Mouse (Mus musculus) small intestine, adult 2 months (tissue): ENCODE data around the gene Ankdd1b. TPM values are rescaled to one million over a fixed set of nuclear protein-coding genes. Genes with fewer than 3 reads are reported as not detected.

Source experiments
- H3K27ac ChIP-seq: fragments of 200-500 bp; 2 replicates; pipeline ENCODE4 v1.5.1; 2012; ENCODE audit warnings: low read depth, low read length, control low read depth, inconsistent platforms; ENCODE audit not compliant: insufficient read depth
- H3K27me3 ChIP-seq: fragments of 200-500 bp; 2 replicates; pipeline ENCODE4 v1.6.1; 2012; ENCODE audit warnings: mild to moderate bottlenecking, moderate library complexity, low read length, inconsistent platforms; ENCODE audit not compliant: control insufficient read depth, insufficient read depth
- H3K36me3 ChIP-seq: fragments of 200-500 bp; 2 replicates; pipeline ENCODE4 v1.6.1; 2012; ENCODE audit warnings: mild to moderate bottlenecking, low read length, control low read depth, inconsistent platforms; ENCODE audit not compliant: control insufficient read depth, insufficient read depth
- H3K4me1 ChIP-seq: fragments of 200-500 bp; 2 replicates; pipeline ENCODE4 v1.6.1; 2012; ENCODE audit warnings: low read length, inconsistent platforms, mixed read lengths; ENCODE audit not compliant: control insufficient read depth, insufficient read depth, insufficient read length
- H3K4me3 ChIP-seq: fragments of 200-500 bp; 2 replicates; pipeline ENCODE4 v1.5.1; 2012; ENCODE audit warnings: low read depth, mild to moderate bottlenecking, control low read depth, inconsistent platforms, low read length, moderate library complexity
- CTCF ChIP-seq: fragments of 200-500 bp; IDR thresholded peaks from 2 replicates; pipeline ENCODE4 v1.5.1; 2012; ENCODE audit warnings: low read depth, mild to moderate bottlenecking, control low read depth, inconsistent platforms, low read length, moderate library complexity, mixed read lengths; ENCODE audit not compliant: insufficient replicate concordance, insufficient read length; ENCODE audit errors: extremely low read depth
- POLR2A ChIP-seq: fragments of 200-500 bp; IDR thresholded peaks from 2 replicates; pipeline ENCODE4 v1.6.1; 2012; ENCODE audit warnings: low read depth, mild to moderate bottlenecking, control low read depth, inconsistent platforms, low read length, moderate library complexity
- WGBS: fragments of 180-500 bp; shearing (Covaris S2); methylation state at CpG from one replicate; pipeline ENCODE4 v1.1.7; 2018; 5-methylcytosine and 5-hydroxymethylcytosine counted together
- polyA plus RNA-seq: library from polyadenylated mRNA; depleted of rRNA; stranded (reverse); fragments of >200 nt; gene quantifications from 2 replicates; pipeline ENCODE4 v1.2.3, GENCODE M21; 2012

The Ankdd1b gene
- polyA plus RNA-seq, 1 experiment, result not detected

- peaks cover 6% of the 10 kb centered on the region; the same call in 1 of the 2 replicates for H3K4me1 ChIP-seq
- H3K36me3 ChIP-seq, result no peaks in the 10 kb centered on the region
- WGBS, result 89% methylated on average over 11 of the region's 11 CpGs
- H3K27ac ChIP-seq, result no peak overlapping the region
- no peaks in the 10 kb centered on the region for H3K27me3 ChIP-seq
- TF ChIP-seq POLR2A, result no peak
- no peak for TF ChIP-seq CTCF
- no peak overlapping the region for H3K4me3 ChIP-seq
Observed at GRCm38 (mm10) chr13:96450205-96450856, 20.7 kb downstream of the Ankdd1b start.

- no peak for TF ChIP-seq POLR2A
- Histone ChIP-seq H3K27me3 (no peaks in the 10 kb centered on the region), H3K4me1 (no peaks in the 10 kb centered on the region), H3K36me3 (no peaks in the 10 kb centered on the region), H3K4me3 (no peak overlapping the region), H3K27ac (no peak overlapping the region)
- WGBS, result 98% methylated on average over 4 of the region's 4 CpGs
Observed at GRCm38 (mm10) chr13:96440436-96440835, 30.6 kb downstream of the Ankdd1b start.

- Histone ChIP-seq H3K36me3 (no peaks in the 10 kb centered on the region), H3K27ac (no peak overlapping the region), H3K4me1 (peaks cover 15% of the 10 kb centered on the region), H3K4me3 (no peak overlapping the region), H3K27me3 (no peaks in the 10 kb centered on the region)
- 71% methylated on average over 1 of the region's 1 CpGs for WGBS
- TF ChIP-seq CTCF, result no peak
- TF ChIP-seq POLR2A, result no peak
Observed at GRCm38 (mm10) chr13:96436921-96437320, 34.1 kb downstream of the Ankdd1b start.

GRCm38 (mm10) chr13:96435793-96436192 is 35.2 kb downstream of the Ankdd1b start:
- Histone ChIP-seq H3K4me1 (peaks cover 15% of the 10 kb centered on the region), H3K36me3 (no peaks in the 10 kb centered on the region), H3K27me3 (no peaks in the 10 kb centered on the region), H3K27ac (no peak overlapping the region), H3K4me3 (no peak overlapping the region)
- TF ChIP-seq CTCF (no peak), POLR2A (no peak)
- 45% methylated on average over 13 of the region's 13 CpGs for WGBS

- H3K4me1 ChIP-seq, result peaks cover 15% of the 10 kb centered on the region
- no peak for TF ChIP-seq POLR2A
- WGBS, result 20% methylated on average over 5 of the region's 5 CpGs
- no peak overlapping the region for H3K4me3 ChIP-seq
- no peaks in the 10 kb centered on the region for H3K27me3 ChIP-seq
- H3K27ac ChIP-seq, result no peak overlapping the region
- H3K36me3 ChIP-seq, result no peaks in the 10 kb centered on the region
Observed at GRCm38 (mm10) chr13:96434899-96435331, 36.1 kb downstream of the Ankdd1b start.

GRCm38 (mm10) chr13:96433648-96434190 is 37.3 kb downstream of the Ankdd1b start:
- peak overlapping the region; percentile 48; the same call in 1 of the 2 replicates for H3K27ac ChIP-seq
- WGBS, result 22% methylated on average over 11 of the region's 11 CpGs
- H3K27me3 ChIP-seq, result no peaks in the 10 kb centered on the region
- peak overlapping the region; percentile 7; the same call in 1 of the 2 replicates for H3K4me3 ChIP-seq
- TF ChIP-seq CTCF, result no peak
- no peak for TF ChIP-seq POLR2A
- H3K4me1 ChIP-seq, result peaks cover 15% of the 10 kb centered on the region
- no peaks in the 10 kb centered on the region for H3K36me3 ChIP-seq

- peak overlapping the region; percentile 48; the same call in 1 of the 2 replicates for H3K27ac ChIP-seq
- no peaks in the 10 kb centered on the region for H3K27me3 ChIP-seq
- H3K4me1 ChIP-seq, result peaks cover 15% of the 10 kb centered on the region
- no peak for TF ChIP-seq POLR2A
- TF ChIP-seq CTCF, result no peak
- no peaks in the 10 kb centered on the region for H3K36me3 ChIP-seq
- WGBS, result 70% methylated on average over 6 of the region's 6 CpGs
- no peak overlapping the region for H3K4me3 ChIP-seq
Observed at GRCm38 (mm10) chr13:96433041-96433440, 38.0 kb downstream of the Ankdd1b start.
